Mouse (Mus musculus) gonadal fat pad, adult 2 months (tissue): ENCODE measurements around the gene Rrp9. TPM values are rescaled to one million over a fixed set of nuclear protein-coding genes. Genes with fewer than 3 reads are reported as not detected.

Experiments used
- DNase-seq: peaks from one replicate; pipeline ENCODE4 v3.0.0-alpha.2; 2012; ENCODE audit warnings: low read depth
- polyA plus RNA-seq: library from polyadenylated mRNA; depleted of rRNA; stranded (reverse); fragments of >200 nt; gene quantifications from 2 replicates; pipeline ENCODE4 v1.2.3, GENCODE M21; 2012; rRNA removed

The Rrp9 gene
- 21.8 and 27.9 TPM in 2 replicates for polyA plus RNA-seq

DNA sequence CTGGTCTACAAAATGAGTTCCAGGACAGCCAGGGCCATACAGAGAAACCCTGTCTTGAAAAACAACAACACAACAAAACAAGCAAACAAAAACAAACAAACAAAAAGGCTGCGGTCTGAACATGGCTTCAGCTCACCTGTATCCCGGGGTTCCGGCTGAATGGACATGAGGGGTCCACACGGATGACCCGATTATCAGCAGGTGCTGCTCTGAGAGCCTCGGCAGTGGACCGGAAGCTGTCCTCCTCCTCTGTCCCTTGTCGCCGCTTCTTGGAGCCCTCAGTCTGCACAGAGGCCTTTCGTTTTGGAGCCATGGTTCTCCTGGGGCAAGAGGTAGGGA, at the start of gene Rrp9:
Gene Rrp9 (plus strand): TSS at position 301 of the 339 bp plus-strand sequence.
- DNase-seq, result no peak

- DNase-seq, result no peak
Observed at GRCm38 (mm10) chr9:106428719-106429220, 47.0 kb upstream of the Rrp9 start.

DNA sequence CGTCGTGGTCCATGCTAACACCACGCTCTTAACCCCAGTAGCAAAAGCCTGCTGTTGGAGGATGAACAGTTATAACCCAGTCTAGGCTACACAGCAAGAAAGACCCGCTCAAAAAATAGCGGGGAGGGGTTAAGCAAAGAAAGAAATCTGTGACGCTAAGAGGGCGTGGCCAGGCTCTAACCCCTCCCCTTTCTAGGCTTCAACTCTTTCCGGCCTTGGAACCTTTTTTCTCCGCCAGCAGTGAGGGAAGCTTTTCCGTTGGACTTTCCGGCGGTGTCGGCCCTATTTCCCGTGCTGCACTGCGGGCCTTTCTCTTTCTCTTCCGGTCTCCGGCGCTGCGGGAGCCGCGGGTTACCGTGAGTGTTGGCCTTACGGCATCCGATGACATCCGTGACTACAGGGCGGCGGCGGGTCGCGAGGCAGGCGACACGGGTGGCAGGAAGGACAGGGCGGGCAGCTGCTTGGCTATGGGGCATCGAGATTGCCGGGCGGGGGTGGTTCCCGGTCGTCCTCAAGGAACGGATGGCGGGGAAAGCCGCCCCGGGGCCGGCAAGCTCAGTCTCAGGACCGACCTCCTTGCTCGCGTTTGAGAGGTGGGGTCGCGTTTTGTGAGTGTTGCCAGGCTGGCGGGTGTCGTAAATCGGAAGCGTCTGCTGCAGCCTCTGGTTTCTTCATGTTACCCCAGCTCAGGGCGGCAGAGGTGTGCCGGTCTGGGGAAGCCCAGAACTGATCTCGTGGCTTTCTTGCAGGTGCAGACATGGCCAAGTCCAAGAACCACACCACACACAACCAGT, 46.3 kb upstream of the Rrp9 start, which contains the start of gene Rpl29:
Gene Rpl29 (plus strand): TSS at position 234 of the 794 bp plus-strand sequence.
- peak; percentile 76 for DNase-seq

DNA sequence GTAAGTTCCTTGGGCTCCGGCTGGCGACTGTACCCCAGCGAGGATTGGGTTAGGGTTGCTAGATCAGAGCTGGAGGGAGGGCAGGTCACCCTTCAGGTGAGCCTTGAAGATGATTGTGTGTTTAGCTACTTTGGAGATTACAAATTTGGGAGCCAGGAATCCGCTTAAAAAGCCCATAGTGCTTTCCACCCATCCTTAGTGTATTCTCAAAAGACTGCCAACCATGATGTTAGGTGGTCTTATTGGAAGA, 45.8 kb upstream of the Rrp9 start:
- no peak for DNase-seq

DNA sequence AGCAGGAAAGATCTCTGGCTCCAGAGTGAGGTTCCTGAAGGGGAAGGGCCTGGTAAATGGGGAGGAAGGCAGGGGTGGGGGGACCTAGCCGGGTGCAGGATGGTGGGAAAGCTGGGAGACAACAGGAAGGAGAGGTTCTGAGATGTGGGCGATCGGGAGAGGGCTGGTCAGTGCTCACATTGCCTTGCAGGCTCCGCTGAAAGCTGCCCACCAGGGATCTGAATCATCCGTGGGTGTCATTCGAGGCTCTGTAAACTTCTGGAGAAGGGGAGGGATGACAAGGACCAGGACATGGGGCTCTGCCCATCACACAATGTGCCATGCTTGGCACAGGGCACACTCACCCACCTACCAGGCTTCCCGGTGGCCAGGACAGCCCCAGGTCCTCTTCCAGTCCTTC, 42.4 kb upstream of the Rrp9 start:
- no peak for DNase-seq

- no peak for DNase-seq
Observed at GRCm38 (mm10) chr9:106436566-106436965, 39.2 kb upstream of the Rrp9 start.

DNA sequence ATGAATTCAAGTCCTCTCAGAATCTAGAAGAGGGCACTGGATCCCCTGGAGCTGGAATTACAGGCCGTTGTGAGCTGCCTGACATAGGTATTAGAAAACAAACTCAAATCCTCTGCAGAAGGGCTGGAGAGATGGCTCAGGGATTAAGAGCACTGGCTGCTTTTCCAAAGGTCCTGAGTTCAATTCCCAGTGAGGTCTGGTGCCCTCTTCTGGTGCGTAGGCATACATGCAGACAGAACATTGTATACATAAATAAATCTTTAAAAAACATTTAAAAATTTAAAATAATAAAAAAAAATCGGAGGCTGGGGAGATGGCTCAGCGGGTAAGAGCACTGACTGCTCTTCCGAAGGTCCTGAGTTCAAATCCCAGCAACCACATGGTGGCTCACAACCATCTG, 33.1 kb upstream of the Rrp9 start:
- DNase-seq, result no peak

DNA sequence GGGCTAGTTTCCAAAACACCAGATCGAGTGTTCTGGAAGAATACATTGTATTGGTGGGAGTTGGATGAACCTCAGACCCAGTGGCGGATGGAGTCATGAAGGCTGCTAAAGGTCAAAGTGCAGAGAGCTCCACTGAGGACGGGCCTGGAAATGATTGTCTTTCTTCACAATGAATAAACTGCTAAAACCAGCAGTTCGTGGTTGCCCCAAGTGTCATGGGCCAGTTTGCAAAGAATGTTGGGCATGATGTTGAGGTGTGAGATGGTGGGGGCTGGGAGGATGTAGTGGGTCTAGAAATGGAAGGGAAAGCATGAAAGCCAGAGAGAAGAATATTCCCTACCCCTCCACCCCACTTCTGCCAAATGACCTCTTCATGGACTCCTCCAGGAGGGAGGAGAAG, 30.9 kb upstream of the Rrp9 start:
- no peak for DNase-seq

DNA sequence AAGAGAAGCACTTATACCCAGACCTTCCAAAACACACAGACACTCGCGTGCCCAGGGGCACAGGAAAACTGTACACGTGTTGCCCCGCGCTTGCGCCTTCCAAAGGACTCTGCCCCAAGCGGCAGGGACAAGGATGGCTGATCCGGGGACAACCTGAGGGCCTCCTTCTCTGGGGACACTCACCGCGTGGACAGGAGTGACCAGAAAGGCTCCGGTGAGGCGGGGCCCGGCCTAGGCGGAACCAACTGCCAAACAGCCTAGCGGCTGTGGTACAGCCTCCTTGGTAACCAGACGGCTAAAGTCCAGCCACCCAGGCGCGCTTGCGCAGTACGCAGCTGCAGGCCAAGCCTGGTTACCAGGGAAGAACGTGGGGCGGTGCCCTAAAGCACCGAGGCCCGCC, 28.4 kb upstream of the Rrp9 start, which contains the start of the genes Abhd14b and Abhd14a:
Gene Abhd14b (plus strand): TSS at position 112 of the 400 bp plus-strand sequence.
Gene Abhd14a (minus strand): TSS at position 331 of the 400 bp plus-strand sequence.
- no peak for DNase-seq

DNA sequence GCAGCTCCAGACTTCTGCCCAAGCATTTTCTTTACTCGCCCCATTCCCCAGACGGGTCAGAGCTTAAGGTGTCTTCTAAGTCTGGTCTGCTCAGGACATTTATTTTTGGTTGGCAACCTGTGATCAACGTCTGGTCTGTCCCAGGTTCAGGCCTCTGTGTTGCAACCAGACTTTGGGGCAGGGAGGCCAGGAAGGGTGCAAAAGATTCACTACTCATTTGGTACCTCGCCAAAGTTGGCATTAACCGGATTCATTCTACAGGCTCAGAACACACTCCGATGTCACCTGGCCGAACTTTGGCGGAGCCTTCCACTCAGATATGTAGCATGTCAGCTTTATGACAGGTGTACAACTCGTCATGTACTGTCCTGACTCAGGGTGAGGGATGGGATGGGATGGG, 27.8 kb upstream of the Rrp9 start:
- DNase-seq, result no peak

- no peak for DNase-seq
Observed at GRCm38 (mm10) chr9:106448498-106449031, 27.2 kb upstream of the Rrp9 start.

DNA sequence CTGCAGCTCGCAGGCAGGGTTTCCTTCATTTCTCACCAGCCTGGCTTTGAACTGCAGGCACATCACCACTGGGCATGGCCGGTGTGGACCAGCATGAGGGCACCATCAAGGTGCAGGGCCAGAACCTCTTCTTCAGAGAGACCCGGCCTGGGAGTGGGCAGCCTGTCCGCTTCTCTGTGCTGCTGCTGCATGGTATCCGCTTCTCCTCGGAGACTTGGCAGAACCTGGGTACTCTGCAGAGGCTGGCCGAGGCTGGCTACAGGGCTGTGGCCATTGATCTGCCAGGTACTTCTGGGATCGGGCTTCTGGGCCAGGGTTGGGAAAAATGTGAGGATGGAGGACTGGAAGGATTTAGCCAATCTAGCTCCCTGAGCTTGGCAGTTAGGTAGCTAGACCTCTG, 25.8 kb upstream of the Rrp9 start:
- DNase-seq, result no peak

DNA sequence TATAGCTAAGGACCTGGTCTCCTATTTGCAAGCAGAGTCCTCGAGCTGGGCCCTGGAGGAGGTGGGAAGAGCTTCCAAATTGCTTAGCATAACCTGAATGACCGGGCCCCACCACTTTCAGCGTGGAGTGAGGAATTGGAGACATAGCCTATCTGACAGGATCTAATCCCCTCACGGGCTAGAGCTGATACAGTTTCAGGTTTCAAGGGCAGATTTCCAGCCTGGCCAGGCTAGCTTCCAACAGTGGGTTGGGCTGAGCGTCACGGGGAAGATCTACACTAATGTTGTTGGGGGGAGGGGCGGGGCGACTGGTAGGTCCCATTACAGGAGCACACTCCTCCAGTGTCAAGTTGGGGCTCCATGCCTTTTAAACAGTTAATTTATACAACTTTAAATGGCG, 25.1 kb upstream of the Rrp9 start:
- DNase-seq, result no peak

- DNase-seq, result no peak
Observed at GRCm38 (mm10) chr9:106451298-106451697, 24.5 kb upstream of the Rrp9 start.

DNA sequence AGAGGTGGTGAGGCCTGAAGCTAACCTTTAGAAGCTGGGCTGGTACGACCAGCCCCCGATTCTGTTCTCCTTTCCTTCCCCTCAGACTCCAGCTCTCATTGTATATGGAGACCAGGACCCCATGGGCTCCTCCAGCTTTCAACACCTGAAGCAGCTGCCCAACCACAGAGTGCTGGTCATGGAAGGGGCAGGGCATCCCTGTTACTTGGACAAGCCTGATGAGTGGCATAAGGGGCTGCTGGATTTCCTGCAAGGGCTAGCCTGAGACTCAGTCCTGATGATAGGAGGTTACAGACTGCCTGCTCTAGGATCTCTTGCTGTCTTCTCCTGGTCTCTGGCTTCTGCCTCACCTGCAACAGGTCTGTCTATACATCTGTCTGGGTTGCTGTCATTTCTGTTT, 23.9 kb upstream of the Rrp9 start:
- DNase-seq, result no peak

DNA sequence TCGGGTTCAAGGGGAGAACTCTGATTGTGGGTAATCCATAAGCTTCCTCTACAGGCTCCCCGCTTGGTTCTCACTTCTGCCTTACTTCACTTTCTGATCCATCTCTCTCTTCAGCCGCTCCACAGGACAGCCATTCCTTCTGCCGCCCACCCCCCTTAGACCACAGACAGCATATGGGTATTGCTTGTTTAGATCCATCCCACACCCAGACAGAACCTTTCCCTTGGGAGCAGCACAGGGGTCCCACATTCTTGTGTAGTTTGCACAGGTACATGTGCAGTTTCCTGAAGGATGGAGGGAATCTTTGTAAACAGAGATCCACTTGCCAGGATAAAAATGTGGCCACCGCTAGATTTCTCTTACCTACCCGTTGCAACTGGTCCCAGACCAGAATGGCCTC, 23.4 kb upstream of the Rrp9 start:
- DNase-seq, result no peak

DNA sequence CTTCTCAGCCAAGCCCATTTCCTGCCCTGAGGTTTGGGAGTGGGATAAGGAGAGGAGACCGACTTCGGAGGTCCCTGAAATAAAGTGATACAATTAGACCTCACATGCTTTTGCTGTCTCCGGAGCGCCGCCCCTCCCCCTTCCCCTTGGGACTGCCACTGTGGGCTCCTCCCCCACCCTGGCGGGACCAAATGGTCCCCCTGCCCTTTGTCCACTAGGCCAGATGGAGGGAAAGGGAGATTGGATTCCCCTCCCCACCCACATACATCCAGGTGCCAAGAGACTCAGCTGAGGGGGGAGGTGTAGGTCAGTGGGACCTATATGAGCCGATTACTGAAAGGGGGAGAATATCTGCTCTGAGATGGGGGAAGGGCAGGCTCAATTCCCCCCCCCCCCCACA, 22.9 kb upstream of the Rrp9 start:
- no peak for DNase-seq

DNA sequence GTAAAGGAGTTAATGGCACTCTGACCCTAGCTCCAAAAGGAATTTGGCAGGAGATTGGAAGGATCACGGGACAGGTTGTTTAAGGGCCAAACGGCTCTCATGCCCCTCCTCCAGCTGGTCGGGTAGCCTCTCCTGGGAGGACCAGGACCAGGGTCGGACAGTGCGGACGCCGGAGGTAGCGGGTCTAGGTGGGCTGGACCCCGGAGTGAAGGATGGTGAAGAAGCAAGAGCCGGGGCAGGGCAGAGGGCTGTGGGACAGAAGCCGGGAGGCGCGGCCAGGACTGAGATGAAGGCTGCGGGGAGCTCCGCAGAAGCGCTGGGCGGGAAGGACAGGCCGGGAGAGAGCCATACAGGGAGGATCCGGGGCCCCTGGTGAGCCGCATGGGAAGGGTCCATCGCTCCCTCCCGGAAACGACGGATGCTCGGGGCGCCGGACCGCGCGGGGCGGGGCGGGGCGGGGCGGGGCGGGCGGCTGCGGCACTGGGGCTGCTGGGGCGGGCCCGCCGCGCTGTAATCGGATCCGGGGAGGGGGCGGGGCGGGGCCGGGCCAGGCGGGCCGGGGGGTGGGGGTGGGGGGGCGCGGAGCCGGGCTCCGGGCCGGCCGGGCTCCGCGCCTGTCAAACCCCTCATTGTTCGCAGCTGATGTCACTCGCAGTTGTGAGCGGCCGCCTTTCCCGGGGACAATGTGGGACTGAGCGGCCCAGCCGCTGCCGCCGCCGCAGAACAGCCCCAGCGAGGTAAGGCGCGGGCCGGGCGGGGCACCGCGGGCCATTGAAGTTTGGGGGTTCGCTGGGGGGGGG, 22.3 kb upstream of the Rrp9 start, which contains the start of gene Pcbp4:
Gene Pcbp4 (plus strand): TSS at position 21 of the 800 bp plus-strand sequence.
- no peak for DNase-seq

GRCm38 (mm10) chr9:106454071-106454761, 21.5 kb upstream of the Rrp9 start:
- DNase-seq, result no peak

DNA sequence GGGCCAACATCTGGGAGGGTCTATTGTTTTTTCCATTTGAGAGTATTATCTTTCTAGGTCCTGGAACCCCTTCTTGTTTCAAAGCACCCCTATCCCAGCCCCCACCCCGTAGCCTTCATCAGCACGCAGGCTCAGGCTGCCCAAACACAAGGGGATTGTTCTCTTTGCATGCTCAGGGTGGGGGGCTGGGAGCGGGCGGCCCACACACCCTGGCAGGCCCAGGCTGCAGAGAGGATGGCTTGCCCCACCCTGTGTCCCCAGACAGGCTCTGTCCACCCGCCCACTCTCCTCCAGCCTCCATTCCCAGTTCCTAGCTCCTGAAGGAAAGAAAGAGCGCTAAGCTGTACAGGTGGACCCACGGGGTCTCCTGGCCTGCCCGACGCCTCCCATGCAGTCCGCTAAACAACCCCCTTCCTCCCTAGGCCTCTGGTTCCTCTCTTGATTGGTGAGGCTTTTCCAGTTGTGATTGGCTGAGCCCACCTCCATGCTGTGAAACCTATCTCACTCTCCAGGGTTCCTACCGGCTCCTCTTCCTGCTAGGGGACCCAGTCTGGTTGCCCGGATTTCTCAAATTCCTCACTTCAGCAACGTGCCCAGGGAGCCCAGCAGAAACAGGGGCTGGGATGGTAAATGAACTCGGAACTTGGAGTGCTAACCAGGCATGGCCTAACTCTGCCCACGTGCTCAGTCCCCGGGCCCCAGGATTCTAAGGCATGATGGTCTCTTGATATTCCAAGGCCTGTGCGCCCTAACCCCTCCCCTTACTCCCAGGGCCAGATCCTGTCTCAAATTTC, 20.7 kb upstream of the Rrp9 start:
- DNase-seq, result no peak
